Mouse (Mus musculus): ENCODE data around the gene Parp11.
"Not testable (repeated sequence)": the region's sequence is repeated elsewhere in the genome, so short reads cannot be mapped to it uniquely, and the experiment has no call there.

The Parp11 gene

DNA sequence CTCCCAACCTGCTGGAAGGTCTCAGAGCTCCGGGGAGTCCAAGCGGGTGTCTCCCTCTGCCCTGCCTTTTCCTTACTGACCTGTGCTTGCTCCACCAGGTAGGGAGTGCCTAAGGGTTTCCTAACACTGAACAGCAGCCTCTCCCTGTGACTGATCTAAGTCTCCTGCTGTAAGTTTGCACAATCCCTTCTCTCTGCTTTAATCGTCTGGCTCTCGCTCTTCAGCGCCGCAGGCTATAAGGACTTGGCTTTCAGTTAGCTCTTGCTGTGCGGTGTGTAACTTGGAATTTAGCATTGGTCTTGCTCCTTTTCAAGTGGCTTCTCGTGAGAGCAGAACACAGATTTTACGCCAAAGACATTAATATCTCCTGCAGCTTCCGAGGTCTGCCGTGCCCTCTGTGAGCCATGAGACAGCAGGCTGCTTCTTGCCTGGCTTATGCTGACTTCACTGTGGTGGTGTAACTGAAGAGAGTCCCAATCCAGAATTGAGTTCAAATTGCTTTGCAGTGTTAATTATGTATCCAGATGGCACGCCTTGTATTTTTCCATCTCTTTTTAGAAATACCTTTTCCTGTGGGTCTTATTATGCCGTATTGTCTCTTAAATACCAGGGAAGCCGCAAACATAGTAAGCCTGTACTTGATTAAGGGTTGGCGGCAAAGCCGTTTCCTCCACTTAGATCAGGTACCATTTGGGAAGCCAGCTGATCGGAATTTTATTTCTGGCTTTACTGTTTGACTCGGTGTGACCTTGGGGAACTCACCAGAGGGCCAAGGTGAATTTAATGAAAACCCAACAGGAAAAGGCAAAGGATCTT is 50.4 kb downstream of the Parp11 start:
- peak; percentile 63 to 76 for DNase-seq

DNA sequence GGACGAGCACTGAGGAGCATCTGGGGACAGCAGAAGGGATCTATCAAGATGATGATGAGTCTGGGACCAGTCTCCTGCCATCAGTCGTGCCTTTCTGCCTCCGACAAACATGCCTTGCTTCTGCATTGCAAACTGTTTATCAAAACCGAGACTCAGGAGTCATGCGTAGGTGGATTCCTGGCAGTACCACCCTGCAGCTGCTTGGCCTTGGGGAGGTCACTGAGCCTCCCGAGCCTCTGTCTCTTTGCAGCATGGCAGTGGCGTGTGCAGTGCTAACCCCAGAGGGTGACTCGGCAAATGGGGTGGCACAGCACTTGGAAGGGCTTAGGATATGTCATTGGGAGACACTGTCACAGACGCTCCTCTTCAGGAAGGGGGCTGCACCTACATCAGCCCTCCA is 53.5 kb downstream of the Parp11 start:
- DNase-seq: no peak

DNA sequence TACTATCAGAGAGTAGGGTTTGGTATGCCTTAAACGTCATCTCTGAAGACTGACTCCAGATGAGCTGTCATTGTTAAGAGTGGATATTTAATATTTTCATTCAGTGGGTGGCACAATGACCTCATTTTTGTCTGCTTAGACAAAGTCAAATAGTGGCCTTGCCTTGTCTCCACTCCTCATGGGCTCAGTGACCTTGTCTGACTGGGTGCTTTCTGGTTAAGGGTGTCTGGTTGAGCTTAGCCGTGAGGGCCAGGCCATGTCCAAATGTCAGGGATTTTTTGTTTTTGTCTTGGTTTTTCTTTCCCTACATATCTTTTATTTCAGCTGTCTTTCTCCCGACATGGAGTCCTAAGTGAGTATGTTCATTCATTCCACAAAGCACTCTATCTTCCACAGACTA is 54.2 kb downstream of the Parp11 start:
- DNase-seq: no peak

DNA sequence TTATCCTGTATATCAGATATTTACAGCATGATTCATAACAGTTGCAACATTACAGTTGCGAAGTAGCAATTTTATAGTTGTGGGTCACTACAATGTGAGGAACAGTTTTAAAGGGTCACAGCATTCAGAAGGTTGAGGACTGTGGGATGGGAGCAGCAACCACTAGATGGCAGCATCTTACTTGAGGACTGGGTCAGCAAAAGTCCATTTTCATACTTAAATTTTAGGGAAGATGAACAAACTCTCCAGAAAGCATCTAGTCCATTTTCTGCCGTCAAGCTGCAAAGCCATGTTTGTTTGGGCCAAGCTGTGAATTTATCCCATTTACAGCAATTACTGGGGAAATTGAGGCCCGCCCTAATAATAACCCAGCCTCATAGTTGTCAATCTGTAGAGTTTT is 55.9 kb downstream of the Parp11 start:
- peak; percentile 80 to 84 for DNase-seq

DNA sequence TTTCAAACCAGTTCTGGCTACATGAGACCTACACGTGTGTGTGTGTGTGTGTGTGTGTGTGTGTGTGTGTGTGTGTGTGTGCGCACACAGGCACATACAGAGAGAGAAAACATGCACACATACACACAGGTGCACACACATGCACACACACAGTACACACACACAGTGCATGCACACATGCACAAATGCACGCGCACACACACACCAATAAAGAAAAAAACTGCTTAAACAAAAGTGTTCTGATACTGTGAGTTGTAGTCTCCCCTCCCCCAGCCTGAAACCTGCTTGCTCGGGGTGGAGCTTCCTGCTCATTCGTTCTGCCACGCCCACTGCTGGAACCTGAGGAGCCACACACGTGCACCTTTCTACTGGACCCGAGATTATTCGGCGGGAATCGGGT is 67.1 kb downstream of the Parp11 start:
- DNase-seq: not testable (repeated sequence)

DNA sequence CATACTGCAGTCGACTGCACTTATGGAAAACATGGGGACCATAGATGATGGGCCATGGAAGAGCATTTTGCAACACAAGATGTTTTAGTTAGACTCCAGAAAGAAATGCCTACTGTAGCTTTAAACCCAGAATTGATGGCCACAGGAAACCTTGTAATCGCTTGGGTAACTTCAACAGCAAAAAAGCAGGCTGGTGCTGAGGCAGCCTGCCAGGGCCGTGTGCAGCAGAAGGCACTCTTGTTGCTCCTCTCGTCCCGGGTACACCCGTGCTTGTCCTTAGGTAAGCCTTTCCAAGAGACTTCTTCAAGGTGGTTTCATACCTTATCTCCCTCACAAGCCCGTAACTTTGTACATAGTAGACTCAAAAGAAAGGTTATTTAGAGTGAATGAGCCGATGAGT is 74.5 kb downstream of the Parp11 start:
- DNase-seq: peak; percentile 27 to 55

DNA sequence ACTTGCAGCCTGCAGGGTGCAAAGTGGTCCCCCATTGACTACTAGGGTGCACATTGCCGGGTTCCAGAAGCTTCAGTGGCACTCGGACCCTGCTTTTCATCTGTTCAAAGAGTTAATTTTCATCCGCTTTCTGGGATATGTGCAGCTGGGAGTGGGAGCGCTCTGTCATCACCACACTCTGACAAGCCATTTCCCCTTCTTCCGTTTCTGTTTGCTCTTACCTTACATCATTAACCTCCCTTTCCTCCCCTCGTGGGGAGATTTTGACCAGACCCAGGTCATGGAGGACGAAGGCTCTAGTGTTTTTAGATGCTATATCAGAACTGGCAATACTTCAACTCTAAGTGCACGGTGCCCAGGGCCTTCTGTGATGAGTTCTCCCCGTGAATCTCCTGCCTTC is 75.7 kb downstream of the Parp11 start:
- DNase-seq: no peak

DNA sequence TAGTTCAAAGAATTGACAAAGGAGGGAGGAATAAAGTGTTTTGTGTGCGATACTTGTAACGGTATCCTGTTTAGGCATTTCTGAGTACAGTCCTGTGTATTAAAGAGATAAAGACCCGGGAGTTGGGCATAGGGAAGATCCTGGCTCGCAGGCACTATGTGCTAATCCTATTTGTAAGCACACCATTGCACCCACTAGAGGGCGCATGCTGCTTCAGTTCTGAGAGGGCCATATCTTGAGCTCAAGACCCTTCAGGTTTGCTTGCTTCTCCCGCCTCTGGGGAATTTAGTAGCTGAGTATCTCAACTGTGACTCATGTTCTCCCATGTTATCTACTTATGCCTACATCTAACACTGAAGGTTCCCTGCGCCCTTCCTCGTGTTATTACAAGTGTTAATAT is 77.8 kb downstream of the Parp11 start:
- DNase-seq: peak; percentile 77 to 87

DNA sequence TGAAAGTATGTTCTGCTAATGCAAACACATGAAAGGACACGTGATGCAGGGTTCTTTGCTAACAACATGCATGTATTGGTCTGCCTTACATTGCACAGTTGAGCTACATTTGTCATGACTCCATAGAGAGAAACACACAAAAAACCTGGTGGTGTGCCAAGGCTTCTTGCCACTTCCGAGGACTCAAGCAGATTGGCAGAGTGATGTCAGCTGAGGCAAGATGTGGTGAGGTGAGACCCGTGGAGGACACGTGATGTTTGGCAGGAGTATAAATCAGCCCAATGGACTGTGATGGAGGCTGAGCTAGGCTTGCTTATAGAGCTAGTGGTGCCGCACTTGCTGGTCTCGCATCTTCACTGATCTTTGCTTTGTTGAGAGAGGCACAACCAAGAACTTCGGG is 82.0 kb downstream of the Parp11 start:
- peak; percentile 22 to 51 for DNase-seq

DNA sequence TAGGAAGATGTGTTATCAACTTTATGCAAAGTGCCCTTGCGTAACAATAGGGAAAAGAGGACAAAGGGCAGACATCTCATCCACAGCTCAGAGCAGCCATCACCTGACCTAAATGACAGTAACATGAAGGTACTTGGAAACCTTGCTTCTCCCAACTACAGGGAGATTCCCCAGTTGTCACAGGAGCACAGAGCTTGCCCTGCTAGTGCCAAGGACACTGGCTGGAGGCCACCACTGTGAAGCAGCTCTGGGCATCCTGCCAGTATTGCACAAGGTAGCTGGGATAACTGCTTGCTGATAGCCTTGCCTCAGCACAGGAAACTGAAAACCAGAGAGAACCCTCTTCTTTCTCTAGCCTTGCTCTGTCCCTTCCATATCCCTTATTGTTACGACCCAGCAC is 82.8 kb downstream of the Parp11 start:
- peak; percentile 96 for DNase-seq

DNA sequence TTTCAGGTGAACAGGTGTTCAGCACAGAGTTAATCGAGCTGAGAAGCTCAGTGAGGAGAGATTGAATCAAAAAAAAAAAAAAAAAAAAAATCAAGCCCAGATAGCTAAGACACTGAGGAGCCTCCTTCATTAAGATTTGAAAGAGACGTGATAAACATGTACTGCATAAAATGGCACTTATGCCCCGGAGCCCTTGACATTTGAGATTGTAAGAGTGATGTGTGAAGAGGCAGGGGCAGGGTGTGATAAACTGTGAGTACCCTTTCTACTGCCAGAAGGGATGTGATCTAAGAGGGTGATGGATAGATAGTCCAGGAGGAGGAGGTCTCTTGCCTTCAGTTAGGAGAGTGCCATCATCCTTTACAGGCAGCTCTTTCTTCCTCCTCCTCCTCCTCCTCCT is 83.6 kb downstream of the Parp11 start:
- no peak for DNase-seq

DNA sequence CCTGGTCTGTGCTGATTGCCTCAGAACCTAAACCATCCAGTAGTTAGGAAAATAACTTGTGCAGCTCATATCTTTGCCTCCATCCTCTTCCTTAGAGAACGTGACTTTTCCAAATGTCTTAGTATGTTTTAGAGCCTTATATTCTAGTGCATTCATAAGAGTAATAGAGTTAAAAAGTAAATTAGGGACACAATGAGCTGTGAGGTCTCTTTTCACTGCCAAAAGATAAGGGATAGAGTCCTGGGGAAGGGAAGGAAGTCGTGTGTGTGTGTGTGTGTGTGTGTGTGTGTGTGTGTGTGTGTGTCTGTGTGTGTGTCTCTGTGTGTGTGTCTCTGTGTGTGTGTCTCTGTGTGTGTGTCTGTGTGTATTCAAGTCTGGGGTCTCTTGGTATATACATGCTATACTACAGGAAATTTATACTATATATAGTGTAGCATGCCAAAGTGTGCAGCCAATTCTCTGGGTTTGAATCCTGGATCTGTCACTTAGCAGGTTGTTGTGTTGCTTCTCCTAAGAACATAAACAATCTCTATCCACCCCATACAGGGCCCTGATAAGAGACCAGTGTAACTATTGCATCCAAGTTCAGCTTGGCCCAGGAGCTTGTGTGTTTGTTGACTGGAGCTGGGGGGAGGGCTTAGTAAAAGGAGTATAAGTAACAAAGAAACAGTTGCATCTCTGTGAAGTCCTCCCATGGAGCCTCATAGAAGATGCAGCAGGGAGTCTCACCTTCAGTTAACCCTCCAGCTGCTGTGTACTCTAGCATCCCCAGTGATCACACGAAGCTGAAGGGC is 85.0 kb downstream of the Parp11 start:
- no peak for DNase-seq

DNA sequence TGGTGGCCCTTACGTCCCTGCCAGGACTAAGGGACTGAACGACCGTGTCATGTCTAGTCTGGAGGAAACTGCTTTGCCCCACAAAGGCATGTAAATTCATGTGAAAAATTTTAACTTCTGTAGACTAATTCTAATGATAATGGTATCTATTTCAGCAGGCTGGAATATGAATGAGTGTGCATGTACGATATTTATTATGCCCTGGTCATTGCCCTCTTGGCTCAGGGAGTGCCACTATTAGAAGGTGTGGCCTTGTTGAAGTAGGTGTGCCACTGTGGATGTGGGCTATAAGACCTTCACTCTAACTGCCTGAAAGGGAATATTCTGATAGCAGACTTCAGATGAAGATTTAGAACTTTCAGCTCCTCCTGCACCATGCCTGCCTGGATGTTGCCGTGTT is 85.7 kb downstream of the Parp11 start:
- no peak for DNase-seq

DNA sequence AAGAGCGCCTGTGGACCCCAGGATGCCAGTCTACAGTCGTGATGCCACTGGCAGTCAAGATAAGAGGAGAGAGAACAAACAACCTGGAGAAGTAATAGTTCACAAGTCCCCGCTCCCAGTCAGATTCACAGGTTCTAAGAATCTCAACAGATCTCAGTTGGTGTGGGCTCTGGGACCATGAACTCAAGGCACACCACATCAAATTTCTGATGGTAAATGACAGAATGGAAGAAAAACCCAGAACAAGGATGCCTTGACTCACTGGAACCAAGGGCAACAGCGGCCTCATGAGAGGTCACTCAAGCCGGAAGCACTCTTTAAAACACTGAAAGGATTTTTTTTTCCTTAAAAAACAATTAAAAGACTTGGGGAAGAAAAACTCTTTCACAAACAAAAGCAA is 87.1 kb downstream of the Parp11 start:
- DNase-seq: no peak

DNA sequence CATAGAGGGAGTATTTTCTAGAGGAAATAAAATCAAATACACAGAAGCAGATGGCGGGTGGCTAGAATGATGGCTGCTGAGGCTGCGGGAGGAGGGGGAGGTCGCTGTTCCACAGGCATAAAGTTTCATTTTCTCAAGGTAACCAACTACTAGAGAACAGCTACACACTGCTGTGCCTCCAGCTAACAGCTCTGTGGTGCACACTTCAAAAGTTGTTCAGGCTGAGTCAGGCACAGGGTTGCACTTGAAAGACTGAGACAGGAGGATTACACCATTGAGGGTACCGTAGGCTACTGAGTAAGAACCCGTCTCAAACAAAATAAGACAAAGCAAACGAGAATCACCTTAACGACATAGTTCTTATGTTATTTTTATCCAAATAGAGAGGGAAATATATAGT is 90.4 kb downstream of the Parp11 start:
- no peak for DNase-seq

DNA sequence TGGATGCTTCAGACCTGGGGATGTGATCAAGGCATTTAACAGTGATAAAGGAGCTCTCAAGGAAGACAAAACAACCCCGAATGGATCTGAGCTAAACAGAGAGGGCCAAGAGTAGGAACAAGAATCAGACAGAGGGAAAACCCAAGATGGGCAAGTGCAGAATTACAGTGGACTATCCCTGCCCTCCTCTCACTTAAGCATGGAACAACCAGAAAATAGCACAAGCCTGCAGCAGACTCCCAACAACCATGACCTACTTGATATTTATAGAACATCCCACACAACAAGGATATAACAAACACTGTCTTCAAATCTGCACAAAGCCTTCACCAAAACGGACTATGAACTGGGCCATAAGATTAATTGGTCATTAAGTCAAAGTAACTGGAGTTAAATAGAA is 91.5 kb downstream of the Parp11 start:
- DNase-seq: no peak

DNA sequence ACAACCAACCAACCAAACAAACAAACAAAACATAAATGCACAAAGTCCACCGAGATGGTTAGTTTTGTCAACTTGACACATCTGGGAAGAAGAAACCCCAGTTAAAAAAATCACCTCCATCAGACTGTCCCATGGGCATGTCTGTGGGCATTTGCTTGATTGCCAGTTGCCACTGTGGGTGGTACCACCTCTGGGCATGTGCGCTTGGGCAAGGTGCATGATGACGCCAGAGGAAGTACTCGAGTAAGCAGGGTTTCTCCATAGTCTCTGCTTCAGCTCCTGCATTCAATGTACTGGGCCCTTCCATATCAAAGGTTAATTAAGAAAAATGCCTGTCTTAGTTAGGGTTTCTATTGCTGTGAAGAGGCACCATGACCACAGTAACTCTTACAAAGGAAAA is 92.6 kb downstream of the Parp11 start:
- no peak for DNase-seq

DNA sequence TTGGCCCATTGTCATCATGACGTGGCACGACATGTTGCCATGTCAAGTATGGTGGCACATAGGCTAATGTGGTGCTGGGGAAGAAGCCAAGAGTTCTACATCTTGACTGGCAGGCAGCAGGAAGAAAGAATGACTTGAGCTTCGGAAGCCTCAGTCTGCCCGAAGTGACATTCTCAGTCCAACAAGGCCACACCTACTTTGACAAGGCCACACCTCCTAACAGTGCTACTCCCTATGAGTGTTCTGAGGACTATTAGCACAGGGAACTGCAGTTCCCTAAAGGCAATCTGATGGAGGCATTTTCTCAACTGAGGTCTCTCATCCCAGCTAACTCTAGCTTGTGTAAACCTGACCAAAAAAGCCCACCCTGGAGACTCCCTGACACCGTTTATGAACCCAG is 93.0 kb downstream of the Parp11 start:
- DNase-seq: no peak

DNA sequence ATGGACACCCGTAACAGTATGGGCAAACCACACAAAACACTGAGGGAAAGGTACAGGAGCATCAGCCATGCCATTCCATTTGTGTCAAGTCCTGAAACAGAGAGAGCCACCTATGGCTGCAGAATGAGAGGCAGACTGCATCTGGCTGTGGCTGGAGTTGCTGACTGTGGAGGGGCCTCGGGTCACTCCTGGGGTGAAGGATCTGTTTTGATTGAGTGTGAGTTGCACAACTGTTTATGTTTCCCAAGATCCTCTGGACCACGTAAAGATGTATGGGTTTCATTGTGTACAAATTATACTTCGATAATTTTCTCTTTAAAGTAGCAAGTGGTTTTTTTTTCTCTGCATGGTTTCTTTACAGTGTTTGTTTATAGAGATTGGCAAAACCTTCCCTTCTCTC is 93.9 kb downstream of the Parp11 start:
- DNase-seq: no peak

DNA sequence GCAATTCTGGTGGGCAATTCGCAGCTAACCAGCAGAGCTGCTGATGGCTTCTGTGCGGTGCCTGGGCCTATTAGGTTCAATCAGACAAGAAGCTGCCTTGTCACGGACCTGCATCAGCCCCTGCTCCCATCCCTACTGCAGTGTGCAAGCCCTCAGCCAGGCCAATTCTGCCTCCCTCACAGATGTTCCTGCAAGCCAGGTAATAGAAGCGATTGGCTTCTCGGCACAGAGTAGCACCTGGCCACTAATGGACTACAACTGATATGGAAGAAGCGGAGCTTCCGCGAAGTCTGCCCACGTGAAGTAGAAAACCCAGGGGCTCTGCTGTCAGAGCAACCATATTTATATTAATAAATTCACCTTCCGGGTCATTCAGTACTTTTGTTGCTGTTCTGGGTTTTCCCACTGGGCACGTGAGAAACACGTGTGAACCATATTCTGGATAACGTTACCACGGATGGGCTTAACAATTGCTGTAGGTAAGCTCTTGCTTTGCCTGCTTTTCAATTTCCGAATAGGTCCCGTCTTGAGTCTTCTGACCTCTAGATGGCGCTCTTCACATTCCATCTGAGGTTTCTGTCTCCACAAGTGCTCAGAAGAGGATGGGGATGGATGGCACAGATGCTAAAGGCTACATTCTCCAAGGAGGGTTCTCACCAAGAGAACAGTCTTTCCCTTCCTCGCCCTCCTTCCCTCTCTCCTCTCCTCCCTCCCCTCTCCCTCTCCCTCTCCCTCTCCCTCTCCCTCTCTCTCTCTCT is 95.2 kb downstream of the Parp11 start:
- peak; percentile 78 to 79 for DNase-seq
